Mouse (Mus musculus): ENCODE results near the gene Morn3.

Gene Morn3

GRCm38 (mm10) chr5:123021438-123021837 is 25.4 kb downstream of the Morn3 start:
- DNase-seq, result no peak

- DNase-seq, result no peak
Observed at GRCm38 (mm10) chr5:123020426-123020825, 26.4 kb downstream of the Morn3 start.

GRCm38 (mm10) chr5:123019336-123020016 is 27.3 kb downstream of the Morn3 start:
- DNase-seq, result peak in 1 of 2 experiments; percentile 39

GRCm38 (mm10) chr5:123017504-123017903 is 29.3 kb downstream of the Morn3 start:
- no peak for DNase-seq

- DNase-seq, result no peak
Observed at GRCm38 (mm10) chr5:123015915-123016314, 30.9 kb downstream of the Morn3 start.

GRCm38 (mm10) chr5:123014753-123015701 is 31.8 kb downstream of the Morn3 start, which contains the start of gene Orai1:
Gene Orai1 (plus strand): TSS chr5:123015074.
- peak; percentile 96 to 98 for DNase-seq

- DNase-seq, result peak; percentile 87 to 88
Observed at GRCm38 (mm10) chr5:123013599-123014315, 33.1 kb downstream of the Morn3 start.

- DNase-seq, result no peak
Observed at GRCm38 (mm10) chr5:123011705-123012104, 35.1 kb downstream of the Morn3 start.

GRCm38 (mm10) chr5:123010806-123011205 is 36.0 kb downstream of the Morn3 start:
- peak in 1 of 2 experiments; percentile 57 for DNase-seq

- peak; percentile 81 to 86 for DNase-seq
Observed at GRCm38 (mm10) chr5:123009873-123010272, 36.9 kb downstream of the Morn3 start.

- no peak for DNase-seq
Observed at GRCm38 (mm10) chr5:123008877-123009493, 37.8 kb downstream of the Morn3 start.

GRCm38 (mm10) chr5:123005716-123006592 is 40.9 kb downstream of the Morn3 start:
- peak; percentile 77 to 86 for DNase-seq

- DNase-seq, result no peak
Observed at GRCm38 (mm10) chr5:123000901-123001300, 45.9 kb downstream of the Morn3 start.

GRCm38 (mm10) chr5:122997205-122998204 is 49.3 kb downstream of the Morn3 start:
- peak in 1 of 2 experiments; percentile 29 for DNase-seq

GRCm38 (mm10) chr5:122994910-122995309 is 51.9 kb downstream of the Morn3 start:
- no peak for DNase-seq

- DNase-seq, result peak; percentile 72 to 88
Observed at GRCm38 (mm10) chr5:122994303-122994846, 52.4 kb downstream of the Morn3 start.

- DNase-seq, result no peak
Observed at GRCm38 (mm10) chr5:122993811-122994210, 53.0 kb downstream of the Morn3 start.

- no peak for DNase-seq
Observed at GRCm38 (mm10) chr5:122991350-122992004, 55.3 kb downstream of the Morn3 start.
